Mouse (Mus musculus) forebrain, embryonic 12.5 days (tissue): ENCODE results near the gene Abcg4. TPM values are rescaled to one million over a fixed set of nuclear protein-coding genes. Genes with fewer than 3 reads are reported as not detected.

Source experiments
- ATAC-seq: fragments of 200-750 bp; cut with Nextera tagmentation; 2 replicates; pipeline ENCODE4 v1.8.0; 2017; ENCODE audit warnings: moderate TSS enrichment; ENCODE audit not compliant: low FRiP score
- H3K27ac ChIP-seq: fragments of 300-500 bp; sonication (generic); 2 replicates; pipeline ENCODE4 v1.5.1; 2016; ENCODE audit warnings: mild to moderate bottlenecking
- H3K27me3 ChIP-seq: fragments of 300-500 bp; sonication (generic); 2 replicates; pipeline ENCODE4 v1.6.1; 2016; ENCODE audit warnings: mild to moderate bottlenecking
- H3K36me3 ChIP-seq: fragments of 300-500 bp; sonication (generic); replicated peaks from 2 replicates; pipeline ENCODE4 v1.6.1; 2016; ENCODE audit warnings: mild to moderate bottlenecking
- H3K4me1 ChIP-seq: fragments of 300-500 bp; sonication (generic); 2 replicates; pipeline ENCODE4 v1.6.1; 2016
- H3K4me2 ChIP-seq: fragments of 300-500 bp; sonication (generic); 2 replicates; pipeline ENCODE4 v1.6.1; 2016; ENCODE audit warnings: mild to moderate bottlenecking, moderate library complexity
- H3K4me3 ChIP-seq: fragments of 300-500 bp; sonication (generic); replicated peaks from 2 replicates; pipeline ENCODE4 v1.5.1; 2016; ENCODE audit warnings: mild to moderate bottlenecking
- H3K9ac ChIP-seq: fragments of 300-500 bp; sonication (generic); 2 replicates; pipeline ENCODE4 v1.6.1; 2016; ENCODE audit warnings: mild to moderate bottlenecking
- H3K9me3 ChIP-seq: fragments of 300-500 bp; sonication (generic); 2 replicates; pipeline ENCODE4 v1.6.1; 2016
- WGBS: fragments of 180-500 bp; shearing (Covaris S2); methylation state at CpG from one replicate; pipeline ENCODE4 v1.1.7; 2016; 5-methylcytosine and 5-hydroxymethylcytosine counted together
- polyA plus RNA-seq: library from polyadenylated mRNA; unstranded; fragments of >200 nt; fragmentation: Nextera tagmentation; extraction: Ambion mirVana; gene quantifications from 2 replicates; pipeline ENCODE4 v1.2.1, GENCODE M21; 2016

Abcg4 gene
- polyA plus RNA-seq, 1 experiment from 2014 or later, result 10.1 TPM

GRCm38 (mm10) chr9:44243621-44244020 lies 44.8 kb downstream of the Abcg4 start:
- no peaks in the 10 kb centered on the region for H3K4me1 ChIP-seq
- no peak overlapping the region for H3K4me3 ChIP-seq
- H3K9me3 ChIP-seq, result no peaks in the 10 kb centered on the region
- 61% methylated on average over 2 of the region's 2 CpGs for WGBS
- no peaks in the 10 kb centered on the region for H3K36me3 ChIP-seq
- H3K4me2 ChIP-seq, result no peak overlapping the region
- H3K27ac ChIP-seq, result no peak overlapping the region
- H3K27me3 ChIP-seq, result peaks cover 5% of the 10 kb centered on the region; the same call in 1 of the 2 replicates
- no peak overlapping the region for H3K9ac ChIP-seq
- no peak for ATAC-seq

GRCm38 (mm10) chr9:44241418-44241817 lies 47.0 kb downstream of the Abcg4 start:
- no peak for ATAC-seq

DNA sequence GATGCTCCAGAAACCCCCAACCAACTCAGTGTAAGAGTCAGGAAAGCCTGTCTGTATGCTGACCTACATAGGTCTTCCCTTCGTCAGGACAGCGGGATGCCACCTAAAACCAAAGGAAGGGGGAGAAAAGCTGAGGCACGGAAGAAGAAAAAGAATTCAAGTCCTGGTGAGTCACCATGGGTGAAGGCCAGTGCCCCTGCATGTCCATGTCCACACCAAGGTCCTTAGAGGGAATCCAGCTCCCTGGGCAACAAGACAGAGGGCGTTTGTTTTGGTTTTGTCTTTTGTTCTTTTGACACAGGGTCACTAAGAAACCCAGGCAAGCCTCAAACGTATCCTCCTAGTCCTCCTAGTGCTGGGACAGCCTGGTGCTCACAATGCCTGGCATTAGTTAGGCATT lies 47.5 kb downstream of the Abcg4 start:
- Histone ChIP-seq H3K4me1 (no peaks in the 10 kb centered on the region), H3K9ac (no peak overlapping the region), H3K4me2 (no peak overlapping the region), H3K9me3 (no peaks in the 10 kb centered on the region), H3K4me3 (no peak overlapping the region), H3K36me3 (no peaks in the 10 kb centered on the region), H3K27me3 (no peaks in the 10 kb centered on the region), H3K27ac (no peak overlapping the region)
- WGBS, result 47% methylated on average over 5 of the region's 5 CpGs
- no peak for ATAC-seq

More at GRCm38 (mm10) chr9:44241418-44241817, 47.0 kb downstream of the Abcg4 start:
- WGBS, result 78% methylated on average over 9 of the region's 9 CpGs
- no peak overlapping the region for H3K4me3 ChIP-seq
- no peaks in the 10 kb centered on the region for H3K36me3 ChIP-seq
- H3K27ac ChIP-seq, result no peak overlapping the region
- no peaks in the 10 kb centered on the region for H3K9me3 ChIP-seq
- H3K9ac ChIP-seq, result no peak overlapping the region
- H3K4me1 ChIP-seq, result no peaks in the 10 kb centered on the region
- no peak overlapping the region for H3K4me2 ChIP-seq
- H3K27me3 ChIP-seq, result no peaks in the 10 kb centered on the region

- no peak within 1 kb of the TSS for H3K27ac ChIP-seq
- no peaks in the 10 kb centered on the region for H3K4me1 ChIP-seq
- no peaks in the 10 kb centered on the region for H3K9me3 ChIP-seq
- WGBS, result 54% methylated on average over 2 of the region's 2 CpGs
- no peak within 1 kb of the TSS for H3K4me2 ChIP-seq
- H3K36me3 ChIP-seq, result no peaks in the 10 kb centered on the region
- H3K9ac ChIP-seq, result no peak within 1 kb of the TSS
- no peaks in the 10 kb centered on the region for H3K27me3 ChIP-seq
- no peak within 1 kb of the TSS for H3K4me3 ChIP-seq
- no peak for ATAC-seq
These were observed 48.0 kb downstream of the Abcg4 start, which contains the start of gene Ccdc153 for GRCm38 (mm10) chr9:44240399-44240798. Ccdc153 (plus strand) TSS chr9:44240676.

DNA sequence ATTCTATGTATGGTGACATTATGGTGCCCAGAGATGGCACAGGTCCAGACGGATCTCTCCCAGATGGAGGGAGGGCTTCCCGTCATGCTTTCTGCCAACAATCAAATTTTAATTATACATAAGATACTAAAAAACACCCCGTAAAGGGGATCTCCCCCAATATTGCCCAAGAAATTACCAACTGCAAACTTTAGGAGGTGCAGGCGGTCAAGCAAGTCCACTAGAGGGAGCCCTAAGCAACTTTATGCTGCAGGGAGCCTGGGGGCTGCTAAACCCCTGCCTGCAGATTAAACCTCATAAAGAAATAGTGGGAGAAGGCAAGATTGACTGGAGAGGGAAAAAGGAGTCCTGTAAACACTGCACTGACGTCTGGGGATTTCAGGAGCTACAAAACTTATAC lies 49.0 kb downstream of the Abcg4 start:
- ATAC-seq, result 0 out of 2 replicates have a peak, but pooled peaks have one; percentile 41
- H3K36me3 ChIP-seq, result no peaks in the 10 kb centered on the region
- 13% methylated on average over 5 of the region's 5 CpGs for WGBS
- H3K27me3 ChIP-seq, result no peaks in the 10 kb centered on the region
- H3K4me2 ChIP-seq, result no peak overlapping the region
- H3K4me3 ChIP-seq, result no peak overlapping the region
- peaks cover 5% of the 10 kb centered on the region; the same call in 1 of the 2 replicates for H3K4me1 ChIP-seq
- H3K9me3 ChIP-seq, result no peaks in the 10 kb centered on the region
- H3K9ac ChIP-seq, result no peak overlapping the region
- H3K27ac ChIP-seq, result no peak overlapping the region

GRCm38 (mm10) chr9:44238501-44239190 lies 49.8 kb downstream of the Abcg4 start:
- Histone ChIP-seq H3K4me3 (no peak overlapping the region), H3K27ac (no peak overlapping the region), H3K4me1 (peaks cover 6% of the 10 kb centered on the region; the same call in 1 of the 2 replicates), H3K4me2 (no peak overlapping the region), H3K36me3 (no peaks in the 10 kb centered on the region), H3K27me3 (no peaks in the 10 kb centered on the region), H3K9ac (no peak overlapping the region), H3K9me3 (no peaks in the 10 kb centered on the region)
- WGBS, result 79% methylated on average over 17 of the region's 17 CpGs
- no peak for ATAC-seq

DNA sequence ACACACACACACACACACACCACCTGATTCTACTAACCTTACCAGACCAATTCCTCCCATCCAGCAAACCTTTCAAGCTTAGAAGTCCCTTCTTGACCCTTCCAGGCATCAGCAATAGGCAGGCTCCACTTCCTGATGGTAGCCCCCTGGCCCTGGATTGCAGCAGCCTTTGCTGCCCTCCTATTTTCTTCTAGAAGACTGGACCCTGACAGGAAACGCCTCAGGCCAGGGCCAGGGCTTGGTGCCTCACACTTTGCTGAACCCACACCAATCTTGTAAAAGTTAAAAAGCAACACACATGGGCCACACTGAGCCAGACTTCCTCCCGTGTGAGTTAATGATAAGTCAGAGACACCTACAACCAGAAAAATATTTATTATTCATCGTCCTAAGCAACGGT lies 51.3 kb downstream of the Abcg4 start:
- Histone ChIP-seq H3K9ac (no peak overlapping the region), H3K27ac (no peak overlapping the region), H3K4me3 (no peak overlapping the region), H3K36me3 (no peaks in the 10 kb centered on the region), H3K4me1 (peaks cover 13% of the 10 kb centered on the region), H3K9me3 (no peaks in the 10 kb centered on the region), H3K27me3 (no peaks in the 10 kb centered on the region), H3K4me2 (no peak overlapping the region)
- no peak for ATAC-seq
- WGBS, result 82% methylated on average over 4 of the region's 4 CpGs

DNA sequence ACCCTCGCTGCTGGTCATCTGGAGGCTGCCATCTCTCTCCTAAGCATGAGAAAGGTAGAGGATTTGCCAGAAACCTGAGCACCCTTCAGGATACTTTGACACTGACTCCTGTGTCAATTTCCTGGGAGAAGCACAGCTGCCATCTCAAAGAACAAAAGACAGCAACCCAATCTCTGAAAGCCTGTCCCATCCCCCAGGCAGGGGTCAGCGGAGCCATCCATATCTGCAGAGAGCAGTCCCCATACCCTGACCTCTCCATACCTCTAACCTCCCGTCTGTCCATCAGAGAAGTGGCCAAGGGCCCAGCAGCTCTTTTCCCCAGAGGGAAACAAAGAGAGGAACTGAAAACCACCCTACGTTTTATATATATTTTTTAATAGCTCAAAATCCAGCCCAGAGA lies 51.8 kb downstream of the Abcg4 start:
- Histone ChIP-seq H3K36me3 (no peaks in the 10 kb centered on the region), H3K27me3 (no peaks in the 10 kb centered on the region), H3K9me3 (no peaks in the 10 kb centered on the region), H3K9ac (no peak overlapping the region), H3K4me1 (peaks cover 18% of the 10 kb centered on the region), H3K27ac (no peak overlapping the region), H3K4me2 (no peak overlapping the region), H3K4me3 (no peak overlapping the region)
- 63% methylated on average over 4 of the region's 4 CpGs for WGBS
- no peak for ATAC-seq

DNA sequence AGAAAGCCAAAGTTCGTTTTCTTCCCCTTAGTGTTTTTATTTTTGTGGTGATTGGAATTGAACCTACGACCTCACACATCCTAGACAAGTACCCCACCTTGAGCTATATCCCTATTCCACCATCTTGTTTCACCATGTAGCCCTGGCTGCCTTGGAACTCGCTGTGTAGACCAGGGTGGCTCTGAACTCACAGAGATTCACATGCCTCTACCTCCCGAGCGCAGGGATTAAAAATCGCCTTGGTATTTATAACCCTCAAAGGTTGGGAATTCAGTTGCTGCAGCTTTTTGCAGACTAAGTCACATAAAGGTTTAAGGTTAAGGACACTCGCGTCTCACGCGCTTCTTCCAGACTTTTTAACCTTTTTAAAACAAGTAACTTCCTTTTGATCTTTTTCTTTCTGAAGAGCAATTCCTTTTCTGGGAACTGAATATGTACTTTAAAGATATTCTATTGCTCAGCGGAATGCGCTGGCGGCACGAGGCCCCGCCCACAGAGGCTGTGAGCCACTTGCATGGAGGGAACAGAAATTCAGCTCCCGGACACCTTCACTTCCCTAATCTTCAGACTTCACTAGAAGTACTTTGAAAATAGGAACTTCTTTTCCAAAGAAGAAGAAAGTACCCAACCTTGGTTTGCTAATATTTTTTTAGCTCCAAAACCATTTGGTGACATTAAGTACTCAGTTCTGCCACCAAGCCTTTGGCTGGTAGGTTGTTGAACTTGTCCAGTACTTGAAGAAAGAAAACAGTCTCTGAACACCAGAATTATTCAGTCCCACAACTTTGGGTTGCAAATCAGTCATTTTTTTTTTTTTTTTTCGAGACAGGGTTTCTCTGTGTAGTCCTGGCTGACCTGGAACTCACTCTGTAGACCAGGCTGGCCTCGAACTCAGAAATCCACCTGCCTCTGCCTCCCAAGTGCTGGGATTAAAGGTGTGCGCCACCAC lies 53.7 kb downstream of the Abcg4 start:
- 0 out of 2 replicates have a peak overlapping the region, but pooled peaks have one; percentile 7 for H3K9ac ChIP-seq
- peak; percentile 45 for ATAC-seq

DNA sequence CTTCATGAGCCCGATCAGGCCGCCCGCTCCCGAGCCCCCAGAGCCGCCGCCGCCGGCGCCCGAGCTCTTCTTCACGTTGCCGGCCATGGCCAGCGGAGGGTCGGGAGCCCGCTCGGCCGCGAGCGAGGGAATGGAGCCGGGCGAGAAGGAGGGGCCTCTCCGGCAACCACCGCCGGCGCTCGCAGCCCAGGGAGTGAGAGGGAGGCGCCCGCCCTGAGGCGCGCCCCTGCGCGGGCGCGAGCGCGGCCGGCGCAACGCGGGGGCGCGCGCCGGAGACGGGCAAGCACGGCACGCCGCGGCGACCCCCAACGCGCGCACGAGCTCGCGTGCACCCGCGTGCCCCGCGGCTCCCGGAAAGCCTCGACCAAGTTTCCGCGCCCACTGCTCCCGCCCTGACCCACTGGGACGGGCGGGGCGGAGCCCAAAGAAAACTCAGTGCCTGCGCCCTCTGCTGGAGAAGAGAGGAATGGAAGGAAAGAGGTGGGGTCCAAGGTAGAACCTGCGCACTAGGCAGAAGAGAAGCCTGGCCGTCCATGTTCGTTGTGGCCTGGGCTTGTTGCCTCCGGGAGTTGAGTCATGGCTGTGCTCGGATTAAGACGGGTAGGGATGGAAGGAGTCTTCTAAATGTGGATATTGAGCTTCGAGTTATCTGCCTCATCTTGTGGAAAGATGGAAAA lies 54.5 kb downstream of the Abcg4 start, which contains the start of gene Cbl:
Gene Cbl (minus strand): TSS at position 248 of the 677 bp plus-strand sequence.
- peak; percentile 94 for ATAC-seq
- H3K4me2 ChIP-seq, result peak within 1 kb of the TSS; percentile 66
- H3K9me3 ChIP-seq, result no peaks in the 10 kb centered on the region
- H3K4me3 ChIP-seq, result peak within 1 kb of the TSS; percentile 86
- under 1% methylated on average over 67 of the region's 76 CpGs for WGBS
- peaks cover 25% of the 10 kb centered on the region for H3K4me1 ChIP-seq
- H3K27me3 ChIP-seq, result no peaks in the 10 kb centered on the region
- no peaks in the 10 kb centered on the region for H3K36me3 ChIP-seq
- peak within 1 kb of the TSS; percentile 95 for H3K9ac ChIP-seq
- H3K27ac ChIP-seq, result peak within 1 kb of the TSS; percentile 96

More for the DNA sequence above, 53.7 kb downstream of the Abcg4 start:
- Histone ChIP-seq H3K9me3 (no peaks in the 10 kb centered on the region), H3K36me3 (no peaks in the 10 kb centered on the region), H3K4me3 (peak overlapping the region; percentile 86), H3K27ac (no peak overlapping the region), H3K4me2 (peak overlapping the region; percentile 66), H3K4me1 (peaks cover 25% of the 10 kb centered on the region), H3K27me3 (no peaks in the 10 kb centered on the region)
- 25% methylated on average over 19 of the region's 19 CpGs for WGBS

- H3K4me1 ChIP-seq, result peaks cover 25% of the 10 kb centered on the region
- peak; percentile 88 for ATAC-seq
- H3K4me3 ChIP-seq, result peak overlapping the region; percentile 86
- H3K4me2 ChIP-seq, result peak overlapping the region; percentile 66
- no peaks in the 10 kb centered on the region for H3K36me3 ChIP-seq
- no peaks in the 10 kb centered on the region for H3K27me3 ChIP-seq
- H3K9ac ChIP-seq, result peak overlapping the region; percentile 95
- H3K27ac ChIP-seq, result peak overlapping the region; percentile 96
- under 1% methylated on average over 40 of the region's 40 CpGs for WGBS
- no peaks in the 10 kb centered on the region for H3K9me3 ChIP-seq
These were observed 55.2 kb downstream of the Abcg4 start for GRCm38 (mm10) chr9:44233021-44233801.
